Mouse (Mus musculus): ENCODE results near the gene Plekhb2. TPM values are rescaled to one million over a fixed set of nuclear protein-coding genes. Genes with fewer than 3 reads are reported as not detected.

Gene Plekhb2
- polyA plus RNA-seq, 1 experiment from 2014 or later: 10.1 TPM

GRCm38 (mm10) chr1:34827900-34828299, 21.9 kb upstream of the Plekhb2 start:
- Histone ChIP-seq H3K4me3 (ENCODE audit: low read depth, low read length) (no peak overlapping the region), H3K36me3 (replicated peaks; ENCODE audit: insufficient read depth, low read length) (peaks cover 40% of the 10 kb centered on the region), H3K27ac (ENCODE audit: low read depth) (no peak overlapping the region), H3K27me3 (ENCODE audit: insufficient read depth, low read length) (no peaks in the 10 kb centered on the region), H3K9me3 (ENCODE audit: low read length) (no peaks in the 10 kb centered on the region), H3K9ac (replicated peaks) (no peak overlapping the region), H3K4me2 (ENCODE audit: low read depth, low read length) (no peak overlapping the region), H3K4me1 (ENCODE audit: insufficient read depth) (0 out of 2 replicates have a peak, but pooled peaks cover 4% of the 10 kb centered on the region)
- DNase-seq (no peak), ATAC-seq (peak; percentile 23; the same call in 1 of the 2 replicates)
- 60% methylated on average over 7 of the region's 7 CpGs for WGBS (ENCODE audit: insufficient replicate concordance)
- TF ChIP-seq CTCF (IDR thresholded peaks at IDR 0.05; ENCODE audit: low read depth) (no peak), EP300 (IDR thresholded peaks at IDR 0.05; ENCODE audit: low read depth) (no peak)

- Histone ChIP-seq H3K27ac (ENCODE audit: low read depth) (no peak overlapping the region), H3K36me3 (replicated peaks; ENCODE audit: insufficient read depth, low read length) (peaks cover 38% of the 10 kb centered on the region), H3K4me3 (ENCODE audit: low read depth, low read length) (no peak overlapping the region), H3K9me3 (ENCODE audit: low read length) (no peaks in the 10 kb centered on the region), H3K27me3 (ENCODE audit: insufficient read depth, low read length) (no peaks in the 10 kb centered on the region), H3K4me1 (ENCODE audit: insufficient read depth) (0 out of 2 replicates have a peak, but pooled peaks cover 1% of the 10 kb centered on the region), H3K4me2 (ENCODE audit: low read depth, low read length) (no peak overlapping the region), H3K9ac (replicated peaks) (no peak overlapping the region)
- WGBS (ENCODE audit: insufficient replicate concordance): 85% methylated on average over 5 of the region's 5 CpGs
- no peak for ATAC-seq
- DNase-seq: no peak
- TF ChIP-seq EP300 (IDR thresholded peaks at IDR 0.05; ENCODE audit: low read depth): no peak
Observed at GRCm38 (mm10) chr1:34828528-34829294, 21.1 kb upstream of the Plekhb2 start.

DNA sequence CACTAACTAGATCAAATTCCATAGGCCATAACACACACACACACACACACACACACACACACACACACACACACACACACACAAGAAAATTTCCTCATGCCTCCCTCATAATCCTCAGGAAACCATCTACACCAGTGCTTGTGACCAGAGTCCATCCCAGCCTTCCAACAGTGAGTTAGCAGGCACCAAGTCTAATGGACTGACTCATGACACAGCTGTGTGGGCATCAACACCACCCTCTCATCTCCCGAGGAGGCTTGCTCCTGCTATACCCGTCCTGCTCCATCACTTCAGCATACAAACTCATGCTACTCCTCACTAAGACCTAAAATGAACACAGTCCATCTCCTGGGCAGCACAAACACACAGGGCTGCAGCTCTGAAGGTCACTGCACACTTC, 18.8 kb upstream of the Plekhb2 start:
- Histone ChIP-seq H3K36me3 (replicated peaks; ENCODE audit: insufficient read depth, low read length) (peaks cover 38% of the 10 kb centered on the region), H3K27me3 (ENCODE audit: insufficient read depth, low read length) (no peaks in the 10 kb centered on the region), H3K4me1 (ENCODE audit: insufficient read depth) (0 out of 2 replicates have a peak, but pooled peaks cover 3% of the 10 kb centered on the region), H3K4me3 (ENCODE audit: low read depth, low read length) (no peak overlapping the region), H3K9ac (replicated peaks) (no peak overlapping the region), H3K9me3 (ENCODE audit: low read length) (no peaks in the 10 kb centered on the region), H3K27ac (ENCODE audit: low read depth) (no peak overlapping the region), H3K4me2 (ENCODE audit: low read depth, low read length) (no peak overlapping the region)
- WGBS (ENCODE audit: insufficient replicate concordance): 62% methylated on average over 2 of the region's 2 CpGs
- ATAC-seq (no peak), DNase-seq (no peak)
- TF ChIP-seq CTCF (IDR thresholded peaks at IDR 0.05; ENCODE audit: low read depth) (no peak), EP300 (IDR thresholded peaks at IDR 0.05; ENCODE audit: low read depth) (no peak)

DNA sequence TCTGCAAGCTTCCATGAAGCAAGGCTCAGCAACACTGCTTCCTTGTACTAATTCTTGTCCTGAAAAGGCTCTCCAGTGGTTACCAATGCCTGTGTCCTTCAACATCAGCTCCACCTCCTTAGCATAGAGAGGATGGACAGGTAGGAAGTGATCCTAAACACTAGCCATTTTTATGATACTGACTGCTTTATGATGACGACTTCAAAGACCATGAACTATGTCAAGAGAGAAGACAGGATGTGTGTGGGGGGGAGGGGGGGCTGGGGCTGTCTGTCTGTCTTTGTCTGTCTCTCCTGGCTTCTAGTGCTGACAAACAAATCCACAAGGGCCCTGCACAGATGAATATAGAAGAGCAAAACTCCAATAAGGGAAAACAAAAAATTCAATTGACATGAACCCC, 18.4 kb upstream of the Plekhb2 start:
- 0 out of 2 replicates have a peak, but pooled peaks cover 3% of the 10 kb centered on the region for H3K4me1 ChIP-seq (ENCODE audit: insufficient read depth)
- H3K9ac ChIP-seq (replicated peaks): no peak overlapping the region
- no peak overlapping the region for H3K4me3 ChIP-seq (ENCODE audit: low read depth, low read length)
- 42% methylated on average over 1 of the region's 1 CpGs for WGBS (ENCODE audit: insufficient replicate concordance)
- ATAC-seq (no peak), DNase-seq (no peak)
- H3K36me3 ChIP-seq (replicated peaks; ENCODE audit: insufficient read depth, low read length): peaks cover 38% of the 10 kb centered on the region
- H3K4me2 ChIP-seq (ENCODE audit: low read depth, low read length): no peak overlapping the region
- TF ChIP-seq CTCF (IDR thresholded peaks at IDR 0.05; ENCODE audit: low read depth) (no peak), EP300 (IDR thresholded peaks at IDR 0.05; ENCODE audit: low read depth) (no peak)
- no peaks in the 10 kb centered on the region for H3K9me3 ChIP-seq (ENCODE audit: low read length)
- no peak overlapping the region for H3K27ac ChIP-seq (ENCODE audit: low read depth)
- no peaks in the 10 kb centered on the region for H3K27me3 ChIP-seq (ENCODE audit: insufficient read depth, low read length)

- Histone ChIP-seq H3K4me3 (ENCODE audit: low read depth, low read length) (no peak overlapping the region), H3K4me2 (ENCODE audit: low read depth, low read length) (no peak overlapping the region), H3K4me1 (ENCODE audit: insufficient read depth) (peaks cover 23% of the 10 kb centered on the region), H3K27ac (ENCODE audit: low read depth) (no peak overlapping the region), H3K9ac (replicated peaks) (no peak overlapping the region), H3K36me3 (replicated peaks; ENCODE audit: insufficient read depth, low read length) (peaks cover 16% of the 10 kb centered on the region), H3K27me3 (ENCODE audit: insufficient read depth, low read length) (no peaks in the 10 kb centered on the region), H3K9me3 (ENCODE audit: low read length) (no peaks in the 10 kb centered on the region)
- no peak for DNase-seq
- WGBS (ENCODE audit: insufficient replicate concordance): 72% methylated on average over 2 of the region's 2 CpGs
- no peak for TF ChIP-seq EP300 (IDR thresholded peaks at IDR 0.05; ENCODE audit: low read depth)
- no peak for TF ChIP-seq CTCF (IDR thresholded peaks at IDR 0.05; ENCODE audit: low read depth)
- no peak for ATAC-seq
Observed at GRCm38 (mm10) chr1:34834904-34835303, 14.9 kb upstream of the Plekhb2 start.

GRCm38 (mm10) chr1:34837951-34838689, 11.7 kb upstream of the Plekhb2 start:
- DNase-seq (no peak), ATAC-seq (no peak)
- H3K27ac ChIP-seq (ENCODE audit: low read depth): peak overlapping the region; percentile 39; the same call in 1 of the 2 replicates
- H3K9ac ChIP-seq (replicated peaks): no peak overlapping the region
- H3K4me3 ChIP-seq (ENCODE audit: low read depth, low read length): no peak overlapping the region
- H3K36me3 ChIP-seq (replicated peaks; ENCODE audit: insufficient read depth, low read length): peaks cover 12% of the 10 kb centered on the region
- no peak overlapping the region for H3K4me2 ChIP-seq (ENCODE audit: low read depth, low read length)
- peaks cover 42% of the 10 kb centered on the region for H3K4me1 ChIP-seq (ENCODE audit: insufficient read depth)
- TF ChIP-seq EP300 (IDR thresholded peaks at IDR 0.05; ENCODE audit: low read depth) (no peak), CTCF (IDR thresholded peaks at IDR 0.05; ENCODE audit: low read depth) (no peak)
- H3K9me3 ChIP-seq (ENCODE audit: low read length): no peaks in the 10 kb centered on the region
- 68% methylated on average over 6 of the region's 6 CpGs for WGBS (ENCODE audit: insufficient replicate concordance)
- no peaks in the 10 kb centered on the region for H3K27me3 ChIP-seq (ENCODE audit: insufficient read depth, low read length)

Measured in liver, postnatal 0 days (tissue).